Mouse (Mus musculus): ENCODE measurements around the gene Inha. TPM values are rescaled to one million over a fixed set of nuclear protein-coding genes. Genes with fewer than 3 reads are reported as not detected.

Gene Inha
- total RNA-seq, 2 experiments from 2014 or later, result 15.3 to 16.5 TPM

GRCm38 (mm10) chr1:75559212-75559925, 52.5 kb downstream of the Inha start:
- DNase-seq (ENCODE audit: low spot score in 2 of 2), result peak; percentile 96 to 98
- peak overlapping the region; percentile 36; the same call in 1 of the 2 replicates for H3K4me3 ChIP-seq
- peak overlapping the region; percentile 88 for H3K27ac ChIP-seq
- TF ChIP-seq CTCF (conservative IDR thresholded peaks at IDR 0.05), result peak; percentile 99

Other genes starting within 250 kb of the Inha start
- gene Ptprn, start 242.6 kb upstream of the Inha start, total RNA-seq (2021), result 100 to 1,000 TPM; 395 to 416 TPM
- gene Resp18, start 228.7 kb upstream of the Inha start, total RNA-seq (2021), result 100 to 1,000 TPM in 1 of 2 experiments, 10 to 100 TPM in 1; 82.5 to 106 TPM
- 10 to 100 TPM; 49.1 to 50.0 TPM for gene Dnpep, start 189.1 kb upstream of the Inha start, total RNA-seq (2021)
- under 1 TPM; 0.88 to 1.00 TPM for gene Des, start 146.7 kb upstream of the Inha start, total RNA-seq (2021)
- gene Speg, start 131.8 kb upstream of the Inha start, total RNA-seq (2021), result 100 to 1,000 TPM; 168 to 179 TPM
- 10 to 100 TPM; 72.9 to 76.0 TPM for gene Gmppa, start 71.1 kb upstream of the Inha start, total RNA-seq (2021)
- gene Asic4, start 56.6 kb upstream of the Inha start, total RNA-seq (2021), result 1 to 10 TPM; 5.5 to 7.1 TPM
- gene Chpf, start 27.8 kb upstream of the Inha start, total RNA-seq (2021), result 10 to 100 TPM; 80.5 to 86.6 TPM
- 10 to 100 TPM; 64.0 to 65.4 TPM for gene Tmem198, start 27.5 kb upstream of the Inha start, total RNA-seq (2021)
- 10 to 100 TPM; 20.6 to 25.9 TPM for gene Obsl1, start 625 bp upstream of the Inha start, total RNA-seq (2021)
- 10 to 100 TPM; 25.6 to 27.4 TPM for gene Stk11ip, start 14.5 kb downstream of the Inha start, total RNA-seq (2021)
- 100 to 1,000 TPM; 106 to 110 TPM for gene Slc4a3, start 39.2 kb downstream of the Inha start, total RNA-seq (2021)

Measured in layer of hippocampus, adult 2 months (tissue).